8 mouse cellular contexts compared by ENCODE assay signal in genomic region chr8:69821971-69822385, GRCm38 (mm10). TPM values are rescaled to one million over a fixed set of nuclear protein-coding genes. Genes with fewer than 3 reads are reported as not detected.
DNase-seq lines count a peak whose midpoint lies in the region; ATAC-seq and TF ChIP-seq lines count a peak whose summit lies in the region.

No protein-coding gene starts in this region.

- peak overlapping the region; percentile 67 for H3K9ac ChIP-seq in ES-Bruce4 (ENCODE audit: low read depth, poor library complexity, severe bottlenecking)
- peak overlapping the region; percentile 79 for H3K9ac ChIP-seq in embryonic facial prominence, embryonic 11.5 days (replicated peaks; ENCODE audit: low read length)
- peak overlapping the region; percentile 39; the same call in 1 of the 2 replicates for H3K9ac ChIP-seq in liver, embryonic 15.5 days

- H3K4me1 ChIP-seq in ES-Bruce4 (ENCODE audit: control insufficient read depth, insufficient read depth, low read length), result no peaks in the 10 kb centered on the region
- no peaks in the 10 kb centered on the region; the same call in 1 of the 2 replicates for H3K4me1 ChIP-seq in embryonic facial prominence, embryonic 11.5 days (ENCODE audit: control insufficient read depth, insufficient read depth, low read length)
- peaks cover 13% of the 10 kb centered on the region for H3K4me1 ChIP-seq in liver, embryonic 15.5 days (replicated peaks)

- peak overlapping the region; percentile 51 for H3K27ac ChIP-seq in ES-Bruce4 (ENCODE audit: insufficient read depth, low read length)
- no peak overlapping the region for H3K27ac ChIP-seq in embryonic facial prominence, embryonic 11.5 days (replicated peaks; ENCODE audit: low read depth, low read length)
- H3K27ac ChIP-seq in liver, embryonic 15.5 days (replicated peaks), result no peak overlapping the region

- H3K9me3 ChIP-seq in ES-Bruce4 (replicated peaks; ENCODE audit: control insufficient read depth, insufficient read depth, low read length, poor library complexity, severe bottlenecking), result no peaks in the 10 kb centered on the region
- H3K9me3 ChIP-seq in embryonic facial prominence, embryonic 11.5 days (replicated peaks; ENCODE audit: control insufficient read depth, low read length), result no peaks in the 10 kb centered on the region
- no peaks in the 10 kb centered on the region for H3K9me3 ChIP-seq in liver, embryonic 15.5 days (replicated peaks)

- no peaks in the 10 kb centered on the region for H3K27me3 ChIP-seq in ES-Bruce4 (ENCODE audit: control insufficient read depth, insufficient read depth, low read length, poor library complexity, severe bottlenecking)
- H3K27me3 ChIP-seq in embryonic facial prominence, embryonic 11.5 days (ENCODE audit: control insufficient read depth, insufficient read depth, low read length), result no peaks in the 10 kb centered on the region
- peaks cover 9% of the 10 kb centered on the region; the same call in 1 of the 2 replicates for H3K27me3 ChIP-seq in liver, embryonic 15.5 days

- peak; percentile 60 for ATAC-seq in embryonic facial prominence, embryonic 11.5 days (replicated peaks; ENCODE audit: insufficient number of reproducible peaks, low FRiP score, low TSS enrichment, low read depth)
- peak; percentile 31 for ATAC-seq in inflammation-experienced regulatory T-cells, adult 6 months
- ATAC-seq in liver, embryonic 15.5 days (ENCODE audit: insufficient read depth), result no peak

- H3K36me3 ChIP-seq in ES-Bruce4 (ENCODE audit: control insufficient read depth, insufficient read depth, low read length, poor library complexity, severe bottlenecking), result no peaks in the 10 kb centered on the region
- no peaks in the 10 kb centered on the region for H3K36me3 ChIP-seq in embryonic facial prominence, embryonic 11.5 days (replicated peaks; ENCODE audit: control insufficient read depth, insufficient read depth, low read depth, low read length)
- peaks cover 6% of the 10 kb centered on the region for H3K36me3 ChIP-seq in liver, embryonic 15.5 days (replicated peaks)

- DNase-seq in cerebellum, postnatal 25 days, result peak; percentile 25 to 42
- no peak for DNase-seq in cerebellum, adult 9-10 months
- peak; percentile 73 for DNase-seq in embryonic facial prominence, embryonic 11.5 days (ENCODE audit: low spot score)
- peak; percentile 71 for DNase-seq in retina, embryonic 14.5 days (ENCODE audit: low spot score)
- no peak for DNase-seq in layer of hippocampus, adult 9-11 months

- TF ChIP-seq CTCF in ES-Bruce4 (IDR thresholded peaks at IDR 0.05; ENCODE audit: low read depth, low read length), result no peak

- H3K4me3 ChIP-seq in ES-Bruce4 (ENCODE audit: low read depth, low read length), result peak overlapping the region; percentile 59
- H3K4me3 ChIP-seq in embryonic facial prominence, embryonic 11.5 days (ENCODE audit: low read depth, low read length), result peak overlapping the region; percentile 66
- H3K4me3 ChIP-seq in liver, embryonic 15.5 days (replicated peaks), result peak overlapping the region; percentile 53

- peak; percentile 27 for TF ChIP-seq POLR2A in ES-Bruce4 (IDR thresholded peaks at IDR 0.05; ENCODE audit: insufficient read depth, low read length)

- H3K4me2 ChIP-seq in embryonic facial prominence, embryonic 11.5 days (ENCODE audit: low read depth, low read length), result peak overlapping the region; percentile 80
- H3K4me2 ChIP-seq in liver, embryonic 15.5 days, result peak overlapping the region; percentile 79

- TF ChIP-seq EP300 in ES-Bruce4 (IDR thresholded peaks at IDR 0.05; ENCODE audit: insufficient read depth, low read depth, low read length), result no peak

- 0% methylated on average over 16 of the region's 22 CpGs for WGBS in embryonic facial prominence, embryonic 11.5 days
- under 1% methylated on average over 20 of the region's 22 CpGs for WGBS in liver, embryonic 15.5 days (ENCODE audit: insufficient replicate concordance)

RNA-seq across cellular contexts. Expression of gene Lpar2, which starts 0.3 kb away (rescaled TPM):
- 10.1 and 10.8 TPM in 2 replicates for polyA plus RNA-seq in ES-Bruce4 (2011; ENCODE audit: insufficient read depth, insufficient read length, low read depth, missing spikeins)
- polyA plus RNA-seq in embryonic facial prominence, embryonic 11.5 days (2014; fragmentation: Nextera tagmentation; extraction: Ambion mirVana), result 1.8 and 2.1 TPM in 2 replicates
- polyA plus RNA-seq in inflammation-experienced regulatory T-cells, adult 6 months (2017; shearing (Covaris generic)), result under 1 TPM; 0.18 to 0.77 (median 0.51) TPM
- polyA plus RNA-seq in liver, embryonic 15.5 days (2015; fragmentation: Nextera tagmentation; extraction: Ambion mirVana), result 0.06 TPM in 2 replicates

RNA-seq across cellular contexts. Expression of gene Pbx4, which starts 10.3 kb away (rescaled TPM):
- 22.4 and 26.7 TPM in 2 replicates for polyA plus RNA-seq in ES-Bruce4 (2011; ENCODE audit: insufficient read depth, insufficient read length, low read depth, missing spikeins)
- 13.8 and 14.9 TPM in 2 replicates for polyA plus RNA-seq in embryonic facial prominence, embryonic 11.5 days (2014; fragmentation: Nextera tagmentation; extraction: Ambion mirVana)
- 10 to 100 TPM in 2 of 3 experiments, 1 to 10 TPM in 1; 7.5 to 20.8 (median 18.4) TPM for polyA plus RNA-seq in inflammation-experienced regulatory T-cells, adult 6 months (2017; shearing (Covaris generic))
- 2.0 and 2.4 TPM in 2 replicates for polyA plus RNA-seq in liver, embryonic 15.5 days (2015; fragmentation: Nextera tagmentation; extraction: Ambion mirVana)

RNA-seq across cellular contexts. Expression of gene Gmip, which starts 13.5 kb away (rescaled TPM):
- polyA plus RNA-seq in ES-Bruce4 (2011; ENCODE audit: insufficient read depth, insufficient read length, low read depth, missing spikeins), result 11.6 and 12.6 TPM in 2 replicates
- 4.4 and 4.6 TPM in 2 replicates for polyA plus RNA-seq in embryonic facial prominence, embryonic 11.5 days (2014; fragmentation: Nextera tagmentation; extraction: Ambion mirVana)
- polyA plus RNA-seq in inflammation-experienced regulatory T-cells, adult 6 months (2017; shearing (Covaris generic)), result 100 to 1,000 TPM in 1 of 3 experiments, 10 to 100 TPM in 2; 53.2 to 105 (median 79.3) TPM
- 5.7 and 7.5 TPM in 2 replicates for polyA plus RNA-seq in liver, embryonic 15.5 days (2015; fragmentation: Nextera tagmentation; extraction: Ambion mirVana)

RNA-seq across cellular contexts. Expression of gene Zfp866, which starts 31.0 kb away (rescaled TPM):
- polyA plus RNA-seq in ES-Bruce4 (2011; ENCODE audit: insufficient read depth, insufficient read length, low read depth, missing spikeins), result 38.3 and 41.1 TPM in 2 replicates
- polyA plus RNA-seq in embryonic facial prominence, embryonic 11.5 days (2014; fragmentation: Nextera tagmentation; extraction: Ambion mirVana), result 36.7 and 38.9 TPM in 2 replicates
- polyA plus RNA-seq in inflammation-experienced regulatory T-cells, adult 6 months (2017; shearing (Covaris generic)), result 10 to 100 TPM; 14.0 to 22.5 (median 16.0) TPM
- polyA plus RNA-seq in liver, embryonic 15.5 days (2015; fragmentation: Nextera tagmentation; extraction: Ambion mirVana), result 7.4 and 8.5 TPM in 2 replicates

RNA-seq across cellular contexts. Expression of gene Atp13a1, which starts 31.0 kb away (rescaled TPM):
- polyA plus RNA-seq in ES-Bruce4 (2011; ENCODE audit: insufficient read depth, insufficient read length, low read depth, missing spikeins), result 31.1 and 32.2 TPM in 2 replicates
- polyA plus RNA-seq in embryonic facial prominence, embryonic 11.5 days (2014; fragmentation: Nextera tagmentation; extraction: Ambion mirVana), result 35.0 and 35.9 TPM in 2 replicates
- 10 to 100 TPM; 19.0 to 20.5 (median 20.0) TPM for polyA plus RNA-seq in inflammation-experienced regulatory T-cells, adult 6 months (2017; shearing (Covaris generic))
- 19.6 and 23.0 TPM in 2 replicates for polyA plus RNA-seq in liver, embryonic 15.5 days (2015; fragmentation: Nextera tagmentation; extraction: Ambion mirVana)

Comparison
In these comparisons a context has a peak if more than half of its experiments do, and no peak if none do; other contexts are left out.
1. DNase-seq: peak in cerebellum, postnatal 25 days (2 of 2), embryonic facial prominence, embryonic 11.5 days (single experiment) and retina, embryonic 14.5 days (single experiment); none in cerebellum, adult 9-10 months (single experiment) and layer of hippocampus, adult 9-11 months (single experiment).
2. Peak in every context shown above with its lines, with median percentiles within 50 percentile points of each other: H3K4me3 ChIP-seq and H3K9ac ChIP-seq.